Mouse (Mus musculus) CD4-positive, CD25-positive, alpha-beta regulatory T cell, adult 9 weeks (primary cell): Measurements from ENCODE around the gene Olfr170. TPM values are rescaled to one million over a fixed set of nuclear protein-coding genes. Genes with fewer than 3 reads are reported as not detected.

ENCODE experiments used
- polyA plus RNA-seq: library from polyadenylated mRNA; unstranded; fragments of 100-300 nt; shearing (Covaris generic); gene quantifications from one replicate; pipeline ENCODE4 v1.2.1, GENCODE M21; 2017

The Olfr170 gene
- not detected for polyA plus RNA-seq

GRCm38 (mm10) chr16:19611782-19612181, at the start of gene Olfr170:
Gene Olfr170 (minus strand): TSS chr16:19611882.

GRCm38 (mm10) chr16:19629816-19630215, 18.1 kb upstream of the Olfr170 start, which contains the start of gene Olfr171:
Gene Olfr171 (minus strand): TSS chr16:19629916.

GRCm38 (mm10) chr16:19571709-19572108, 40.0 kb downstream of the Olfr170 start, which contains the start of gene Olfr169:
Gene Olfr169 (minus strand): TSS chr16:19571809.

Other genes starting within 250 kb of the Olfr170 start
- gene Olfr165, start 188.7 kb downstream of the Olfr170 start, polyA plus RNA-seq = not detected
- 0.06 TPM for gene Olfr166, start 128.2 kb downstream of the Olfr170 start, polyA plus RNA-seq
- not detected for gene Olfr167, start 89.6 kb downstream of the Olfr170 start, polyA plus RNA-seq
- not detected for gene Olfr168, start 76.3 kb downstream of the Olfr170 start, polyA plus RNA-seq
- not detected for gene Olfr169, start 40.1 kb downstream of the Olfr170 start, polyA plus RNA-seq
- gene Olfr171, start 18.0 kb upstream of the Olfr170 start, polyA plus RNA-seq = not detected
- gene Lamp3, start 94.5 kb upstream of the Olfr170 start, polyA plus RNA-seq = not detected
- 17.6 TPM for gene B3gnt5, start 148.3 kb upstream of the Olfr170 start, polyA plus RNA-seq